Mouse (Mus musculus) cerebellum, adult 2 months (tissue): ENCODE measurements around the gene St3gal2.

ENCODE experiments used
- CTCF ChIP-seq: fragments of 200-500 bp; IDR thresholded peaks from 2 replicates; pipeline ENCODE4 v1.5.1; 2011; ENCODE audit warnings: low read depth, mild to moderate bottlenecking, control low read depth, low read length, moderate library complexity, borderline replicate concordance; ENCODE audit not compliant: insufficient read depth
- POLR2A ChIP-seq: fragments of 200-500 bp; IDR thresholded peaks from 2 replicates; pipeline ENCODE4 v1.6.1; 2011; ENCODE audit warnings: low read length, control low read depth, borderline replicate concordance; ENCODE audit not compliant: insufficient read depth

DNA sequence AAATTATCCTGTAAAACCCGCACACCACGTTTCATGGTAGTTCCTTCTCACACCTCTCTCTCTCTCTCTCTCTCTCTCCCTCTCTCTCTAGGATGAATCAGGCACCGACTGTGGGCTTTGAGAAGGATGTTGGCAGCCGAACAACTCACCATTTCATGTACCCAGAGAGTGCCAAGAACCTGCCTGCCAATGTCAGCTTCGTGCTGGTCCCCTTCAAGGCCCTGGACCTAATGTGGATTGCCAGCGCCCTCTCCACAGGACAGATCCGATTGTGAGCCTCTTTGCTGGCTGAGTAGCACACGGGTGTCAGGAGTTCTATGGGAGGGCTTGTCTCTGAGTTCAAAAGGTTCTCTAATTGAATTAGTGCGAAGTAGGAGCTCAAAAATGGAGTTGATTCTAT lies 47.6 kb downstream of the St3gal2 start:
- TF ChIP-seq POLR2A (no peak), CTCF (no peak)
